Mouse (Mus musculus) monocyte, adult 2 months (primary cell): ENCODE data around the gene Usp38.
"Not testable (repeated sequence)": the region's sequence is repeated elsewhere in the genome, so short reads cannot be mapped to it uniquely, and the experiment has no call there.

Experiments used
- DNase-seq, 2 experiments: peaks; one replicate each; pipeline ENCODE4 v3.0.0; 2022; ENCODE audit warnings: low spot score in 2 of 2, low read depth in 1 of 2

Gene Usp38

GRCm38 (mm10) chr8:81014789-81015699 is at the start of gene Usp38:
TSS of gene Usp38 (minus strand) at chr8:81014928.
- peak; percentile 98 to 99 for DNase-seq

- DNase-seq: no peak
These were observed 47.8 kb upstream of the Usp38 start for GRCm38 (mm10) chr8:81062566-81062965.

DNA sequence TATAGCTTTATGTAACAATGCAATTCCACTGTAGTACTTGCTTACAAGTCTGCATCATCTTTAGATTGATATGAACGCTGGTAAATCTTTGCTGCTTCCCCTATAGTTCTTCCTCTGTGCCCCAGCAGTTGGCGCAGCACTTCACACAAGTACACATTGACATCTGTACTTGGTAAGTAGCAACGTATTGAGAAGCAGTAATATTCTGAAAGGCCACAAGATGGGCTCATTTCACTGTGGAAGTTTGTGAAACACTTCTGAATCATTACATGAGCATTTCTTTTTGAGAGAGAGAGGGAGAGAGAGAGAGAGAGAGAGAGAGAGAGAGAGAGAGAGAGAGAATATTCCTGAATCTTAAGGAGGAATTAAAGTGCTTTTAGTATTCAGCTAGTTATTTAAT is 47.2 kb upstream of the Usp38 start:
- DNase-seq: no peak

DNA sequence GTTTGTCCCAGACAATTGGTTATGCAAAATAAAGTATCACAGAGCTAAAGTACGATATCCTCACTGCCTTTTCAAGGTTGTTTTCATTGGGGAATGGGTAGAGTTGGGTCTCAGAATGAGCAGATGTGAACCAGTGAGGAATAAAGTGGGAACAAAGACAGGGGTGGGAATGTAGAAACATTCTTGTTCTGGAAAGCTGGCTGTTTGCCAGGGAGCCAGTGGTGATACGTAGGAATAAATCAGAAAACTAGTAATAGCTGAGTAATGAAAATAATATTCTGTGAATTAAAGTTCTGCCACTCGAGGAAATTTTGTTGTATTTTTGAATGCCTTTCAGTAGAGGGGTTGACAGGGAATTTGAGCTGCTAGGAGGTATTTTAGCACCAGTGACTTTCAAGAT is 29.5 kb upstream of the Usp38 start:
- DNase-seq: no peak

DNA sequence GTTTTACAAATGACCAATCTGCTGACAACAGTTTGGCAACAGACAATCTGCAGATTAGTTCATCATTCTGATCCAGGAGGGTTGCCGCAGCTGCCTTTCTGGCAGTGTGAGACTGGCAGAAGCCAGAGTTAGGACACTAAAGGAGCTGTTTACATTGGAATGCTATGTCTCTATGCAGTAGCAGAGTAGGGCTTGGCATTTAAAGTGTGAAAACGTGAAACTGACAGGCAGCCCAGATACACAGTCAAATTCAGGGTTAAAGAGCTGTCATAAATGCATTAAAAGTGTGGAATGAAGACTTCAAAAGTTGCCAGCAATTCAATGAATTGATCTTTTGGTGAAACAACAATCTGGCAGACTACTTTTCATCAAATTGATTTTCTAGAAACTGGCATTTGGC is 13.3 kb upstream of the Usp38 start:
- no peak for DNase-seq

GRCm38 (mm10) chr8:81017548-81017947 is 2.8 kb upstream of the Usp38 start:
- DNase-seq: not testable (repeated sequence)

- no peak for DNase-seq
These were observed 757 bp downstream of the Usp38 start for GRCm38 (mm10) chr8:81013811-81014530.

GRCm38 (mm10) chr8:81012699-81013098 is 2.0 kb downstream of the Usp38 start:
- no peak for DNase-seq

DNA sequence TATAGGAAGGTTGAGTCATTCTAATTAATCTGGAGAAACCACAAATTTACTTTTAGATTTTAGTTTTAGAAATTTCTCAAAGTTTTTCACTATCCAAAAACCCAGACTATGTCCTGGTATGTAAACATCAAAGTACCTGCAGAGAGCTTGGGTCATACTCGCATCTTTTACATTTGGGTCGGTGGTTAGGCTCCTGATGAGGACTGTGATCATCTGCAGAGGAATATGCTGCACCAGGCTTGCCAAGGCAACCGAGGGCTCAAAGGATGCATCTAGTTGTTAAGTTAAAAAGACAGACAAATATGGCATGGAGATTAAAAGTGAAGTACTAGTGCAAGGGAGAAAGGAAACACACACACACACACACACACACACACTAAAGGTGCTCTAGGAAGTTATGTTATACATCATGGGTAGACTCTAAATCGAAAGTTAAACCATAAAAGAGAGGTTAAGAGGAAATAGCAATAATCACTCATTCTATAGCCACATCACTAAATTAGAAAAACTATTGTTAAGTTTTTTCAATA is 2.6 kb downstream of the Usp38 start:
- DNase-seq: no peak

- no peak for DNase-seq
These were observed 4.3 kb downstream of the Usp38 start for GRCm38 (mm10) chr8:81010386-81010785.

GRCm38 (mm10) chr8:81005114-81005513 is 9.6 kb downstream of the Usp38 start:
- DNase-seq: no peak

GRCm38 (mm10) chr8:80996632-80997031 is 18.1 kb downstream of the Usp38 start:
- no peak for DNase-seq

DNA sequence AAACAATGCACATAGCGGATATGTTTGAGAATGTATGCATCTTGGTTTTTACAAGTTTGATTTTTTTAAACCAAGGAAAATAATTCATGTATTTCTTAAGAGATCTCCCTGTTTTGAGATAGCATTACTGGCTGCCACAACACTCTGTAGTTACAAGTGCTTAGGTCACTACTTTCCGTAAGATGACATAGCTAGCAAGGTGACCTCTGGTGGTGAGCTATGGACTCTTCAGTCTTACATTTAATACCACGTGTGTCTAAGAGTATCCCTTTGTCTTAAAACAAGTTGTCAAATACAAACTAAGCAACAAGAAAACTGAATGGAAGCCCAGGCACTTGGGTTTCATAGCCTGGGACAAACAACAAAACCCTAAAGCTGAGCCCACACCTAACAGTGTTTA is 22.8 kb downstream of the Usp38 start:
- no peak for DNase-seq

- DNase-seq: no peak
These were observed 31.9 kb downstream of the Usp38 start for GRCm38 (mm10) chr8:80982829-80983228.

DNA sequence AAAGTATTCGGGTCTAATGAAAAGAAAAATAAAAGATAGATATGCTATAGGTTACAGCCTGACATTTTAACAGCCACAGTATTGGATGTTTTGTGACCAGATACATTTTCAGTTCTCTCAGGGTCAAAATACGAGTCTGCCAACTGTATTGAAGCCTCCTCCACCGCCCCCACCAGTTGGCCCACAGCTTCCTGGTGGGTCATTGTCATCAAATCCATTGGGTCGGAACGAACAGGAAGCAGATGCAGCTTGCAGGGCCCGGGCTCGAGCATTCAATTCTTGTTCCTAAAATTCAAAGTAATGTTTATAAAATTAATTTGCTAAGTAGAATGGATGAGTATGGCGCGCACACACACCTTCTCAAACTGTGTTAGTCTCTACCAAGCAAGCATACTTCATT is 33.0 kb downstream of the Usp38 start:
- no peak for DNase-seq

GRCm38 (mm10) chr8:80980063-80980462 is 34.7 kb downstream of the Usp38 start:
- no peak for DNase-seq

GRCm38 (mm10) chr8:80977231-80977630 is 37.5 kb downstream of the Usp38 start:
- DNase-seq: no peak

DNA sequence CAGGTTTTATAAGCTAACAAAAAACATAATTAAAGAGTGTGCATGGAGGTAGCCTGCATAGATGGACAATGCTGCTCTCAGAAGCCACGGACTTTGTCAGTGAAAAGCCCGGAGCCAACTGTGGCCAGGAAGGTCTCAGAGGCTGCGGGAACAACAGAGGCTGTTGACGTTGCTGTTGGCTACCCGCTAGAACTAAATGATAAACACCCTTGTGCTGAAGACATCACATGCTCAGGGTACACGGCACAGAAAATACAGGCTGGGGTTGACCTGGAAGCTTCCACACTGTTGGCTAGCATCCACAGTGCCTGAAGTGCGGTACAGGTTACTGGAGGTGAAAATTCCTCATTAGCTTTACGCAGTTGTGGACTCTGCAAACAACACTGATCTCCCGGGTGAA is 43.6 kb downstream of the Usp38 start:
- no peak for DNase-seq

GRCm38 (mm10) chr8:80970000-80970685 is 44.6 kb downstream of the Usp38 start:
- DNase-seq: no peak

- no peak for DNase-seq
These were observed 45.3 kb downstream of the Usp38 start for GRCm38 (mm10) chr8:80969423-80969822.

DNA sequence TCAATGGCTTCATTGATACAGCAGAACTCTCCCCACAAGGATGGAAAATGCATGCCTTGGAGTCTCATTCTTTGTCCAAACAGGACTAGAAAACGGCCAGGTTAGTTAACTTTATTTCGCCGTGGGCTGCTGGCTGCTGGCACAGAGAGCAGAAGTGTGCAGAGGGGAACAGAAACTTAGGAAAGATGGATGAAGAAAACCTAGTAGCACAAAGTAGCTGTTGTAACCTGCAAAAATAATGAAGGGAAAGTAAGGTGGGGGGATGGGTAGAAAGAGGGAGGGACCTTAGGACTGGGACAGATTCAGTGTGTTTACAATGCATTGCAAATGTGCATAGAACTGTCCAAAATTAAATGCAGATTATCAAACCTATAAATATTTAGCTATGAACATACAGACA is 51.6 kb downstream of the Usp38 start:
- no peak for DNase-seq

GRCm38 (mm10) chr8:80962592-80962983 is 52.1 kb downstream of the Usp38 start:
- DNase-seq: no peak
